Mouse (Mus musculus) embryonic facial prominence, embryonic 11.5 days (tissue): Measurements from ENCODE around the gene Slc38a1. TPM values are rescaled to one million over a fixed set of nuclear protein-coding genes. Genes with fewer than 3 reads are reported as not detected.

Experiments
- ATAC-seq: fragments of 200-750 bp; cut with Nextera tagmentation; replicated peaks from 2 replicates; pipeline ENCODE4 v1.8.0; 2017; ENCODE audit warnings: low read depth; ENCODE audit not compliant: insufficient number of reproducible peaks, low FRiP score, low TSS enrichment
- DNase-seq: peaks from one replicate; pipeline ENCODE4 v3.0.0-alpha.2; 2015; ENCODE audit warnings: low spot score
- H3K27ac ChIP-seq: fragments of 300-500 bp; sonication (generic); replicated peaks from 2 replicates; pipeline ENCODE4 v1.5.1; 2014; ENCODE audit warnings: mild to moderate bottlenecking, low read depth, low read length, control low read depth
- H3K27me3 ChIP-seq: fragments of 300-500 bp; sonication (generic); 2 replicates; pipeline ENCODE4 v1.6.1; 2014; ENCODE audit warnings: mild to moderate bottlenecking, low read length, moderate library complexity, mixed read lengths; ENCODE audit not compliant: control insufficient read depth, insufficient read depth
- H3K36me3 ChIP-seq: fragments of 300-500 bp; sonication (generic); replicated peaks from 2 replicates; pipeline ENCODE4 v1.6.1; 2014; ENCODE audit warnings: low read depth, mild to moderate bottlenecking, low read length, moderate library complexity, mixed read lengths; ENCODE audit not compliant: control insufficient read depth, insufficient read depth
- H3K4me1 ChIP-seq: fragments of 300-500 bp; sonication (generic); 2 replicates; pipeline ENCODE4 v1.6.1; 2014; ENCODE audit warnings: low read length, mixed read lengths; ENCODE audit not compliant: control insufficient read depth, insufficient read depth
- H3K4me2 ChIP-seq: fragments of 300-500 bp; sonication (generic); 2 replicates; pipeline ENCODE4 v1.6.1; 2014; ENCODE audit warnings: low read depth, mild to moderate bottlenecking, control low read depth, low read length, moderate library complexity
- H3K4me3 ChIP-seq: fragments of 300-500 bp; sonication (generic); 2 replicates; pipeline ENCODE4 v1.5.1; 2014; ENCODE audit warnings: low read depth, low read length, control low read depth
- H3K9ac ChIP-seq: fragments of 300-500 bp; sonication (generic); replicated peaks from 2 replicates; pipeline ENCODE4 v1.6.1; 2014; ENCODE audit warnings: mild to moderate bottlenecking, control low read depth, low read length
- H3K9me3 ChIP-seq: fragments of 300-500 bp; sonication (generic); replicated peaks from 2 replicates; pipeline ENCODE4 v1.6.1; 2016; ENCODE audit warnings: mild to moderate bottlenecking, low read length, inconsistent platforms, mixed read lengths; ENCODE audit not compliant: control insufficient read depth
- WGBS: fragments of 180-500 bp; shearing (Covaris S2); extraction: QIAGEN DNeasy Blood & Tissue Kit; methylation state at CpG from one replicate; pipeline ENCODE4 v1.1.7; 2014; 5-methylcytosine and 5-hydroxymethylcytosine counted together
- polyA plus RNA-seq: library from polyadenylated mRNA; unstranded; fragments of >200 nt; fragmentation: Nextera tagmentation; extraction: Ambion mirVana; gene quantifications from 2 replicates; pipeline ENCODE4 v1.2.1, GENCODE M21; 2014

The Slc38a1 gene
- 97.1 and 101 TPM in 2 replicates for polyA plus RNA-seq

DNA sequence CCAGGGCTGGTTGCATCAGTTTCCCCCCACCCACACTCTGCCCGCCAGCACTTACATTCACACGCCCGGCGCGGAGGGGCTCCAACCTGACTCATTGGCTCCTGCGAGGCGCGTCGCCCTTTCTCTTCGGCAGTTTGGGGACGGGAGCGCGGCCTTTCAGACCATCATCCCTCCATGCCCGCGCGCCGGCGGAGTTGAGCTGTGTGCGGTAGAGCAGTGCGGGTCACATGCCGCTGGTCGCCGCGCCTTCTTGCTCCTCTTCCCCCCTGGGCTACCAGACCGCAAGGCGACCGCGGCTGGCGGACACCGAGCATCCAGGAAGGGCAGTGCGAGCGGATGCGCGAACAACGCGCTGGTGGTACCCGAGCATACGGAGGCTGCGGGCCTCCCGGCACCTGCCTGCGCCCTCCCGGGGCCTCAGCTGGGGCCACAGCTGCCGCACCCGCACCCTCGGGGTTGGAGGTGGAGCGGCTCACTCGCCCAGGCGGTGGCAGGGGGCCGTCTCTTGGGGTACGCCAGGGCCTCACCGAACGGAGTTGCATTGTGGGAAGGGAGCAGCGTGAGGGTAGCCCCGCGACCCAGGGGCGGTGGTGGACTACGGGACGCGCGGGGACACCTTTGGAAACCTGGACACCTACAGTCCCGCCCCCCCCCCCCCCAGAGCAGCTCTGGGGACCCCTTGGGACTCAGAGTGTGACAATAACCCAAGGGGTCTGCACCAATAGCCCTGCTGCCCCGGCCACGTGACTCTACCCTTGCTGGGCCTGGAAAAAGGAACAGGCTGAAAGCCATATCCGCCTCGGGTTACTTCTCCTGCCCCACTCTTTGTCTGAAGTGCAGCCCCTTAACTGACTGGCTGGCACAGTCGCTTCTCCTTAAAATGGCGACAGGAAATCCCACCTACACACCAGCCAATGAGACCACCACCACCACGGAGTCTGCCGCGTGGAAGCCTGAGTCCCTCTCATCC lies at the start of gene Slc38a1:
Gene Slc38a1 (minus strand): TSS at position 478 of the 970 bp plus-strand sequence.
- H3K4me1 ChIP-seq = peaks cover 4% of the 10 kb centered on the region
- DNase-seq (peak; percentile 88), ATAC-seq (peak; percentile 89)
- H3K4me2 ChIP-seq = peak within 1 kb of the TSS; percentile 92
- H3K9ac ChIP-seq = peak within 1 kb of the TSS; percentile 98
- H3K4me3 ChIP-seq = peak within 1 kb of the TSS; percentile 86
- H3K27ac ChIP-seq = peak within 1 kb of the TSS; percentile 98
- no peaks in the 10 kb centered on the region for H3K9me3 ChIP-seq
- no peaks in the 10 kb centered on the region for H3K36me3 ChIP-seq
- WGBS = under 1% methylated on average over 60 of the region's 70 CpGs
- H3K27me3 ChIP-seq = no peaks in the 10 kb centered on the region

DNA sequence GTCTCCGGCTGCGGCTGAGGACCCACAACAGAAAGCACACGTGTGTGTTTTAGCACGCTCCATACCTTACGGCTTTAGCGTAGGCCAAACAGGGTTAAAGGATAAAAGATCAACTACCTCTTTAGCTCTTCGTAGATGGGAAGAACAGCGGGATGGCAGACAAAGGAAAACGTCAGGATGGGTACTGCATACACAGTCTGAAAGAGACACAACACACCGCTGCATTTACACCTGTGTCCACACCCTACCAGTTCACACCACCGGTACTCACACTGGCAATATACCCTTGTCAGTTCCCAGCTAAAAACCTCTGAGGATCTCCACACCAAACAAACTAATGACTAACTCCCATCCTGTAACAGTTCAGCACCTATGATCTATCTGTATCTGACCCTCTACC lies 49.7 kb upstream of the Slc38a1 start:
- no peak overlapping the region for H3K27ac ChIP-seq
- no peak overlapping the region for H3K4me3 ChIP-seq
- 94% methylated on average over 11 of the region's 11 CpGs for WGBS
- no peak overlapping the region for H3K9ac ChIP-seq
- peaks cover 43% of the 10 kb centered on the region for H3K36me3 ChIP-seq
- H3K27me3 ChIP-seq = no peaks in the 10 kb centered on the region
- no peak for DNase-seq
- H3K9me3 ChIP-seq = no peaks in the 10 kb centered on the region
- H3K4me1 ChIP-seq = no peaks in the 10 kb centered on the region; the same call in 1 of the 2 replicates
- H3K4me2 ChIP-seq = no peak overlapping the region
- no peak for ATAC-seq

DNA sequence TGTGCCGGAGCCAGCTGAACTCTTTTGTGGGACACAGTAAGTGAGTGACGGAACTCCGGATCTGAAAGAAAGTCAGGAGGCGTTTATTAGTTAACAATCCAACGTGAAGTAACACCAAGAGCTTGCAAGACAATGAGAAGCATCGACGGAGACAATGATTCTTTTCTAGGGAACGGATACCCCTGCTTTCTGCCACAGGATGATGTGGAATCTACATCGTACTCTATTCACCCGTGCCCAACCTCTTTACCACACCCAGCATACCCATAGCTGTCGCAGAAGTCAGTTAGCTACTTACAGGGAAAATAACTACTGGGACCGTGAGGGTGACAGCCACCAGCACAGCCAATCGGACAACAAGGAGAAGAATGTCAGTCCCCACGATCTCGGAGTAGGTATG lies 48.7 kb upstream of the Slc38a1 start:
- Histone ChIP-seq H3K4me1 (no peaks in the 10 kb centered on the region), H3K27ac (no peak overlapping the region), H3K9me3 (no peaks in the 10 kb centered on the region), H3K9ac (no peak overlapping the region), H3K36me3 (peaks cover 43% of the 10 kb centered on the region), H3K4me2 (no peak overlapping the region), H3K4me3 (no peak overlapping the region), H3K27me3 (no peaks in the 10 kb centered on the region)
- DNase-seq = no peak
- no peak for ATAC-seq
- WGBS = 90% methylated on average over 15 of the region's 15 CpGs

DNA sequence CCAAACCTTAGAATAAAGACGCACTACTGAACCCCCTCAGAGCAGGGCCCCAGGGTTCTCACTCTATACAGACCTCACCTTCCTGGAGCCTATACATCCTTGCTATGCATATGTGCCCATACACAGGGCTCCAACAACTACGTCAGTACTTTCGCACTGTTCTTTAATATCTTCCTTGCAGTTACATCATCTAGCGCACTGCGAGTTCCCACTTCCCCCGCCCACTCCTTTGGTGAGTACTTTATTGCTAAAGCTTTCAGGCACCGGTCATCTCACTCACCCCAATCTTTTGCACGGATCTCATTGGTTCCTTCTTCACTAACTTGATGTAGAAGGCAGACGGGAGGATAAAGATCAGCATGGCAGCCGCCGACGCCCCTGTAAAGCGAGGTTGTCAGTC lies 48.1 kb upstream of the Slc38a1 start:
- Histone ChIP-seq H3K4me3 (no peak overlapping the region), H3K4me2 (no peak overlapping the region), H3K9ac (no peak overlapping the region), H3K9me3 (no peaks in the 10 kb centered on the region), H3K27me3 (no peaks in the 10 kb centered on the region), H3K4me1 (no peaks in the 10 kb centered on the region), H3K27ac (no peak overlapping the region), H3K36me3 (peaks cover 43% of the 10 kb centered on the region)
- WGBS = 94% methylated on average over 13 of the region's 13 CpGs
- DNase-seq (no peak), ATAC-seq (no peak)

DNA sequence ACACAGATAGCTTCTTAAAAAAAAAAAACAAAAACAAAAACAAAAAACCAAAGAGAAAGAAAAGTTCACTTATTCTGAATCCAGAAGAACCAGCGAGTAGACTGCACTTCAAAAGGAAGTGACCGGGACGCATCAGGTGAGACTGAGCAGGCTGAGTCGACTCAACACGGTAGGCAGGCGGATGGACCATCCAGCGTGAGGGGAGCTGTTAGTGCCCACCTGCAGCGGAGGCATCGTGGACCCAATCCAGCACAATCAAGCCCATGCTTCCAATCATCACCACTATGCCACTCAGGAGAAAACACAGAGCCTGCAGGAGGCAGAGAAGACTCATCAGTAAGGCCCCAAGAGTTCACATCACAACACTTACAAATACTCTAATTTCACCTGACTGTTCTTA lies 47.2 kb upstream of the Slc38a1 start:
- no peaks in the 10 kb centered on the region for H3K27me3 ChIP-seq
- ATAC-seq (no peak), DNase-seq (no peak)
- no peak overlapping the region for H3K4me2 ChIP-seq
- no peaks in the 10 kb centered on the region for H3K9me3 ChIP-seq
- H3K4me3 ChIP-seq = no peak overlapping the region
- H3K27ac ChIP-seq = no peak overlapping the region
- peaks cover 43% of the 10 kb centered on the region for H3K36me3 ChIP-seq
- WGBS = 90% methylated on average over 9 of the region's 9 CpGs
- no peaks in the 10 kb centered on the region for H3K4me1 ChIP-seq
- H3K9ac ChIP-seq = no peak overlapping the region

DNA sequence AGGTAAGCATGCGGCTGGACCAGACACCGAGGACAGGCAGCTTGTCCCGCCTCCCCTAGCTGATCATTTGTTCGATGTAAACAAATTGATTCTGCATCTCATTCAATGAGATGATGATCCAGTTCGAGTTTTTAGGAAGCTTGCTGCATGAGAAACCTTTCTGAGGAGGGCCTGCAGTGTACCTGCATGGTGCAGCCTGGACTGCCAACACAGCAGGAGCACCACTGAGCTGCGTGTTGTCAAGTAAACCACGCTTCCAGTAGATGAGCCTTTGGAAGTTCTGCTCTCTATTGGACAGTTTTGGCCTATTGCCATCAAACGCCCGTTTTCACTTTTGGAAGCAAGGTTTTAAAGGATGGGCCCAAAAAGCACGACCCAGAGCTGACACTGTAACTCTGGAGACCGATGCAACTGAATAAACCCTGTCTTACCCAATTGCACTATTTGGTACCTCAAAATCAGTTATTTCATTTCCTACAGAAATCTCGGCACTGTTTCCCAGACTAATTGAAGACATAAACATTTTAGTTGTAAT lies 46.1 kb upstream of the Slc38a1 start:
- Histone ChIP-seq H3K4me1 (no peaks in the 10 kb centered on the region), H3K36me3 (peaks cover 36% of the 10 kb centered on the region), H3K27me3 (no peaks in the 10 kb centered on the region), H3K4me2 (no peak overlapping the region), H3K9me3 (no peaks in the 10 kb centered on the region), H3K27ac (no peak overlapping the region), H3K4me3 (no peak overlapping the region), H3K9ac (no peak overlapping the region)
- no peak for DNase-seq
- no peak for ATAC-seq
- 91% methylated on average over 12 of the region's 12 CpGs for WGBS

DNA sequence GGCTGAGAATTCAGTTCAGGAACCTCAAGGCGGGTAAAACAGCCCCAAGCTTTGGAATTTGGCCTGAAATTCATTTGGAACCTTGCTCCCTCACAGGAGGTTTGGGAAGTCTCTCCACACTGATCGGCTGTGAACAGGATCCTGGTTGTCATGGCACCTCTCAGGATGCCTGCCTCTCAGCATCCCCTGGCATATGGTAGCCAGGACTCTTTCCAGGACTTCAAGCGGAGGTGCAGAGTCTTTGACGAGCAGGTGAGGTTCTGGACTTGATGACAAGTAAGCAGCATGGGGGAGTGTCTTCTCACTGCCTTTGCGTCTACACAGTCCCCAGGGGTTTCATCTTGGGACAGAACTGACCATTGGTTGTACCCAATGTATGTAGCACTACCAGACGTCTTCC lies 45.3 kb upstream of the Slc38a1 start:
- Histone ChIP-seq H3K4me1 (no peaks in the 10 kb centered on the region), H3K36me3 (peaks cover 31% of the 10 kb centered on the region), H3K4me3 (no peak overlapping the region), H3K27ac (no peak overlapping the region), H3K27me3 (no peaks in the 10 kb centered on the region), H3K9ac (no peak overlapping the region), H3K4me2 (no peak overlapping the region), H3K9me3 (no peaks in the 10 kb centered on the region)
- peak; percentile 30; the same call in 1 of the 2 replicates for ATAC-seq
- 80% methylated on average over 6 of the region's 6 CpGs for WGBS
- DNase-seq = no peak

DNA sequence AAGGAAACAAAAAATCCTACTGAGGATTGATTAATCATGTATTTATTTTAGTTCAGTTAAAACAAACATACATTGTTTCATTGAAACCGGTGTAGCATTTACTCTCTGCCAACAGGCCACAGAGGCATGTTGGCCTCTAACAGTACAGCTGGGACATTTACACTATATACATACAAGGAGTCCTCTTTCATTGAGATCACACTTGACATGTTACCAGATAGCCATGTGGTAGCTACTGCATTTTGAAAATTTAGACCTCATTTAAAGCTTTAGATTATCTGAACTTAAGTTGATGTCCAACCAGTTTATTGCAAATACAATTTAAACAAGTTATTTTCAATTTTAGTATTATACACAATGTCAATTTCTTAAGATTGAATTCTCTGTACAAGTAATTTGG lies 44.7 kb upstream of the Slc38a1 start:
- no peaks in the 10 kb centered on the region for H3K4me1 ChIP-seq
- H3K9ac ChIP-seq = no peak overlapping the region

More for the DNA sequence above, 44.7 kb upstream of the Slc38a1 start:
- Histone ChIP-seq H3K4me3 (no peak overlapping the region), H3K27me3 (no peaks in the 10 kb centered on the region), H3K9me3 (no peaks in the 10 kb centered on the region), H3K36me3 (peaks cover 25% of the 10 kb centered on the region), H3K4me2 (no peak overlapping the region), H3K27ac (no peak overlapping the region)
- ATAC-seq = no peak
- 49% methylated on average over 1 of the region's 1 CpGs for WGBS
- no peak for DNase-seq
